Mouse (Mus musculus) gastrocnemius, postnatal 4 days (tissue): Measurements from ENCODE around the gene Trarg1. TPM values are rescaled to one million over a fixed set of nuclear protein-coding genes. Genes with fewer than 3 reads are reported as not detected.
A peak's percentile ranks its signal among the peaks of the same experiment; 100 is the strongest.
"Not testable (repeated sequence)": the region's sequence is repeated elsewhere in the genome, so short reads cannot be mapped to it uniquely, and the experiment has no call there.

Experiments used
- DNase-seq, 2 experiments: peaks; one replicate each; pipeline ENCODE4 v3.0.0; 2021 to 2022; ENCODE audit warnings: low spot score in 2 of 2, mixed read lengths in 2 of 2
- long read RNA-seq, 2 experiments: library from polyadenylated mRNA; stranded (forward); transcript quantifications; one replicate each; pipeline ENCODE4 v2.0.0; 2021
- total RNA-seq, 2 experiments: library from RNA; stranded (reverse); gene quantifications; 2 replicates each; pipeline ENCODE4 v1.2.3; 2021

Gene Trarg1
- 1 to 10 TPM; 3.3 to 8.7 TPM for total RNA-seq
- long read RNA-seq, experiment 1, partial matches to known transcripts: 3 of 6 reads
- long read RNA-seq, experiment 1, other reads (novel, unspliced or antisense): 0 of 6 reads
- long read RNA-seq, experiment 2, partial matches to known transcripts: 0 of 3 reads
- long read RNA-seq, experiment 2, other reads (novel, unspliced or antisense): 2 of 3 reads

DNA sequence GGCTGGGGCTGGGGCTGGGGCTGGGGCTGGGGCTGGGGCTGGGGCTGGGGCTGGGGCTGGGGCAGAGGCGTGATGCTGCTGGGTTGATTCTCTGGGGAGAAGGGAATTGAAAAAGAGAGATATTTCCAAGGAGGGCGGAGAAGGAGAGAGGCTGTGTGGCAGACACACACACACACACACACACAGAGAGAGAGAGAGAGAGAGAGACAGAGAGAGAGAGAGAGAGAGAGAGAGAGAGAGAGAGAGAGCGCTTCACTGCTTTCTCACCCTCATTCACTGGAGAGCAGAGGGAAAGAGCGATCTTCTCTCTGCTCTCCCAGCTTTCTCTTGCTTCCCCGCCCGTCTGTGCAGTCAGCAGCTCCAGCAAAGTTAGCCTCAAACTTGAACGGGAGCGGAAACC, at the start of gene Trarg1:
TSS of gene Trarg1 (plus strand) at position 301 of the 400 bp plus-strand sequence.
- not testable (repeated sequence) for DNase-seq

GRCm38 (mm10) chr11:76630023-76630422, 49.6 kb upstream of the Trarg1 start:
- DNase-seq: no peak

DNA sequence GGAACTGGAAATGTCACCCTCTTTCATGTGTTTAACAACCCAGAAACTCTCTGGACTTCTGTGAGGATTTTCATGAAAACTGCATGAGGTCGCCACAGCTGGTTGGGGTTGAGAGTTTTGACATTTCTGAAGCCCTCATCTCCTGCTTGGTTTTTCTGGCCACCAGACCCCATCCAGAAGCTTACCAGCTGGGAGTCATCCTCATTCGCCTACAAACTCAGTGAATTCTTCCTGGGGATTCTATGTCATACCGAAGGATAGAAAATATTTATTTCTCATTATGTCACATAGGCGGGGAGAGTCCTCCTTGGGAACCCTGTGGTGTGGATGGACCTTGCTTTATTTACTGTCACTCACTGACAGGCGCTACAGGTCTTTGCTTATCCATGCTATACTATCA, 49.1 kb upstream of the Trarg1 start:
- no peak for DNase-seq

DNA sequence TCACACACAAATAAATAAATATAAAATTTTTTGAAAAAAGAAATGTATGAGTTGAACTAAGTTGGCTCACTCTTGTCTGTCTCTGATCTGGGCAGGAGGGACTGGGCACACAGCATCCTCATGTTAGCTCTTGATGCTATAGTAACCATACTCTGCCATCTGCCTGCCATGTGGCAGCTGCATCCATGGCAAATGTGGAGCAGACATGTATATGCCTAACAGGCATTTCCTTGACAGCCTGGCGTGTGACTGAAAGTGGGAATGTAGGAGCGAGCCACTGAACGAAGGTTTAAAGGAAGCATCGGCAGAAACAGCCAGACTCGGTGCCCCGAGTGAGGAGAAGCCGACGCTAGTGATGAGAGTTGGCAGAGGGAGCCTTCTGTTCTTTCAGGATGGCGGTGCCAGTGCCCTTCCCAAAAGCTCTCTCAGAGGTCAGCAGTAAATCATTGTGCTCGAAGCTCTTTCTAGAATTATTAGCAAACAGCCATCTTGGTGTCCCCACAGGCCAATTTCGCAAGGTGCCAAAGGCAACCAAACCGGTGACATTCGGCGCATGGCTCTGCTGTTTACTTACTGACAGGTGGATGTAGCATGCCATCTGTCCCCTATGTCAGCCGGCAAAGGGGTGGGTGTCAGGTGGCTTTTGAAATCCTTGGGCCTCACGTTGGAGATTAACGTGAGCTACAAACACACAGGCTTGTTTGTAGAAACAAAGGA, 40.2 kb upstream of the Trarg1 start:
- no peak for DNase-seq

- DNase-seq: no peak
Observed at GRCm38 (mm10) chr11:76640231-76640630, 39.4 kb upstream of the Trarg1 start.

GRCm38 (mm10) chr11:76644257-76644656, 35.4 kb upstream of the Trarg1 start:
- no peak for DNase-seq

GRCm38 (mm10) chr11:76645036-76645435, 34.6 kb upstream of the Trarg1 start:
- no peak for DNase-seq

DNA sequence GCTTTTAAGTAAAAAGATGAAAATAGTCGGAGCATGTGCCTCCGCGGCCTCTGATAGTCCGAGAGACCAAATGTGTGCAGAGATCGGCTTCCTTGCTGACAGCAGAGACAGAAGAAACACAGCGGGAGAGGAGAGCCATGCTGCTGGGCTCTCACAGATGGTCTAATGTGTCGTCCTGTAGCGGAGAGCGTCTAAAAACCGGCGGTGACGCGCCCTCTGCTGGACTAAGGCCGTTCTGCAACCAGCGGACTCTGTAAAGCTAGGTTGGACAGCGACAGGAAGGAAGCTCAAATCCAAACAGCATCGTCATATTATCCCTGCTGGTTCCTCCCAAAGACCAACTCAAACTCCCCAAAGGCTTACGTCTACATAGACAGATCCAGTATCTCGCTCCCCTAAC, 33.7 kb upstream of the Trarg1 start:
- DNase-seq: peak; percentile 84 to 89

GRCm38 (mm10) chr11:76647062-76647461, 32.5 kb upstream of the Trarg1 start:
- DNase-seq: peak in 1 of 2 experiments; percentile 15

- peak in 1 of 2 experiments; percentile 48 for DNase-seq
Observed at GRCm38 (mm10) chr11:76647500-76647899, 32.1 kb upstream of the Trarg1 start.

DNA sequence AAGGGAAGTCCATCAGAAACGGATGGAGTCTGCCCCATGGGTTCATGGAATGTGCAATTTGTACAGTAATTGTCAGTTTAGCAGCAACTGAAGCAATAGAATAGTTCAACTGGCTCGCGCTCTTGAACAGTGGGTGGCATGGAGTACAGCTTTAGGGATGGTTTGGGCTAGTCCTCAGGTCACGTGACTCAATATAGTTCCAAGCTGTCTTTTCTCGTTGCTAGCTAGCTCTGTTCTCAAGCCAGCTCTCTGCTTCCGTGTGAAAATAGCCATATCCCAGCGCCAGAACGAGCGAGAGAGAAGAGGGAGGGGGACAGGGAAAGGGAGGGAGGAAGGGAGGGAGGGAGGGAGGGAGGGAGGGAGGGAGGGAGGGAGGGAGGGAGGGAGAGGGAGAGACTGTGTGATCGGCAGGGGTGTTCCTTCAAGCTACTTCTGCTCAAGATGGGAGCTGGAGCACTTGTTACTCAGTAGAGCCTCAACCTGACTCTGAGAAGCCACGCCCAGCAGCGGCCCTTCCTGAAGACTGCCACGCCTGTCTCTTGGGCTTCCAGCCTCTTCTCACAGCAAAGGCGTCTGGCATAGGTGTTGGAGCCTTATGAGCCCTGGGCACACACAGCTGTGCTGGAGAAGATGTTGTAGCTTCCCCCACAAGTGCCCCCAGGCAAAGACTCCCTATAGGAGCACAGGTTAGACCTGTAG, 28.6 kb upstream of the Trarg1 start:
- DNase-seq: no peak

DNA sequence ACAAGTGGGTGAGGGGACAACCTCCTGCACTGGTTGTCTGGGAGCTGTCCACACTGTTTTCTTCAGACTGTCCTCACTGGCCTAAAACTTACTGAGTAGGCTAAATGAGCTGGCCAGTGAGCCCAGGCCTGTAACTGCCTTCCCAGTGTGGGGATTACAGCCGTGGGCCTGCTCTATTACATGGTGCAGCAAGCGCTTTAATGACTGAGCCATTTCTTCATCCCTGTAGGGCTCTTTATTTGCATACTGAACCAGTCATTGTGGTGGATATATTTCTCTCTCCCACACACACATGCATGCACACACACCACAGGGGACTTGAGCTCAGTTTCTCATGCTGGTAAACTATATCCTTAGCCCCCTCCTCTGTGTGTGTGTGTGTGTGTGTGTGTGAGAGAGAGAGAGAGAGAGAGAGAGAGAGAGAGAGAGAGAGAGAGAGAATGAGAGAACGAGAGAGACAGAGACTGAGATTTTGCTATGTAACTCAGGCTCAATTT, 26.7 kb upstream of the Trarg1 start:
- DNase-seq: no peak

- DNase-seq: peak in 1 of 2 experiments; percentile 47
Observed at GRCm38 (mm10) chr11:76655106-76655505, 24.5 kb upstream of the Trarg1 start.

- no peak for DNase-seq
Observed at GRCm38 (mm10) chr11:76657450-76657970, 22.1 kb upstream of the Trarg1 start.

DNA sequence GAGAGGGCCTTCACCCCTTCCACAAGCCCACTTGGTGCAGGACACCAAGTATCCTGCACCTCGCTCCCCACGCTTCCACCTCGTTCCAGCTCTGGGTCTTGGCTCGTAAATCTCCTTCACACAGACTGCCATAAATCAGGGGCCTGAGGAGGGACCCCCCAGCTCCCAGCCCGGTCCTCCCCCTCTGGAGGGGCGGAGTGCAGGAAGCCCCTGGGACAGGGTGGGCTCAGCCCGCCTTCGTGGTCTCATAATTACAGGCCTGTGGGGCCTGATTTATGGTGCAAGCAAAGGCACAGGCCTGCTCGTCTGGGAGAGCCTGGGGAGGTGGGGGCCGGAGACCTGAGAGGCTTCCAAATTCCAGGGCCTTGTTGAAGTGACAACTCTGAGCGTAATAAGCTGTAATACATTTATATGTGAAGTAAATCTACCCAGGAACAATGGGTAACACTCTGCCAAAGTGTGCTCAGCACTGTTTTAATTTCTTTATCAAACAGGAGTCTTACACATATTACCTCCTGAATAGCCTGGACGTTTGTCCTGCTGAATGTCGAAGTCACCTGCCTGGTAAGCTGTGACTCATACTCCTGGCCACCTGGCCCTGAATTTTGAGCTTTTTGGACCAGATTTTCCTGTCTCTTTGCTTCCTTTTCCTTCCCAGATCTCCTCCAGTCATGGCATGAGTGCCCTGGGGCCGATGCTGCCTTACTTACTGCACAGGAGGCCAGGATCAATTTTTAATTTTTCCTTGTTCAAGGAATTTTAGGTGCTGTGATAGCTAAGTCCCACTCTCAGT, 20.3 kb upstream of the Trarg1 start:
- no peak for DNase-seq

GRCm38 (mm10) chr11:76661790-76662468, 17.7 kb upstream of the Trarg1 start:
- DNase-seq: no peak

DNA sequence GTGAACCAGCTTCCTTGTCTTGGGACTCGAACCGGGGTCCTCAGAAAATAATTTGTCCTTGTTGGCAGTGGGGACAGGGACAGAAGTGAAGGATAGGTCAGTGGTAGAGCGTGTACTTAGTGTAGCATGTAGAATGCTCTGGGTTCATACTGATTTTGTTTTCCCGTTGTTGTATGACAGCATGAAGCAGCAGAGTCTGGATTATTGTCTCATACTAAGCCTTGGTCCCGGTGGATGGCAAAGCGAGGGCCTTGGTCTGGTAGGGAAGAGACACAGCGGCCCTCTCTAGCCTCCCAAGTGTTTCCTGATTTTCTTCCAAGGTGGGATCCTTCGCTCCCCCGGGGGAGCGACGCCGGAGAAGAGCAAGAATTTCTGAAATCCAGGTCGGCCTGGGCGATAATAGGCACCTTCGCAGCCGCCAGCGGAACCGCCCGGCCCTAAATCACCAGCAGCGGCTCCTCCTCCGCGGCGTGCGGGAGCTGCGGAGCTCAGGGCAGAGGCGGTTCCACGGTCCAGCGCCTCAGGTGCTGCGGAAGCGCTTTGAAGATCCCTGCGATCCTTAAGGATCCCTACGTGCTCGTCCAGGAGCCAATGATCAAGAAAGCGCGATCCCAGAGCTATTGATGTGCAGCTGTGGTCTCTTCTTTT, 13.5 kb upstream of the Trarg1 start:
- no peak for DNase-seq

GRCm38 (mm10) chr11:76667807-76668206, 11.8 kb upstream of the Trarg1 start:
- DNase-seq: no peak

DNA sequence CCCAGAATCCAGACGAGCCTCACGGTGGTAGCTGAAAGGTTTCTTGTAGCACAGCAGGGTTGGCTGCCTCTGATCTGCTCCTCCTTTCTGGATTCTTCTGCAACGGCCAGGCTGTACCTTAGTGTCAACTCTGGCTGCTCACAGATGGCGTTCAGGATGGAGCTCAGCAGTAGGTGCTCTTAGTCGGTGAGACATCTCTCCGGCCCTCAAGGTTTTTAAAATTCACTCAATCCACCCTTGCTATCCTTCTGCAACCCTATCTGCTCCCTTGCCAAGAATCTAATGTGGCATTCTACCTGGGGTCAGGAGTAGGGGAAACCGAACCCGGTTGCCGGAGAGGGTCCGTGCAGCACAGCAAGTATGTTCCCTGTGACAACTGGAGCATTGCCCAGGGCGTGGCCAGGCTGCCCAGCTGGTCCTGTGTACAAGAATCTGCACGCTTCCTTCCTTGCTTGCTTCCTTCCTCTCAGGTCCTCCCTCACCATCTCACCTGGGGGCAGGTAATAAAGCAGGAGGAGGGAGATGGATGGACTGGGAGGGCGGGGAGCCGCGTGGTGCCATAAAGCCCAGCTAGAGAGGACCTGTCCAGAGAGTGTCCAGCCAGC, 7.6 kb upstream of the Trarg1 start, which contains the start of gene Bhlha9:
TSS of gene Bhlha9 (plus strand) at position 600 of the 605 bp plus-strand sequence.
- no peak for DNase-seq
